Mouse (Mus musculus) stomach, embryonic 16.5 days (tissue): ENCODE measurements around the gene Olfr1034. TPM values are rescaled to one million over a fixed set of nuclear protein-coding genes. Genes with fewer than 3 reads are reported as not detected.

Source experiments
- polyA plus RNA-seq: library from polyadenylated mRNA; unstranded; fragments of >200 nt; fragmentation: Nextera tagmentation; extraction: Ambion mirVana; gene quantifications from 2 replicates; pipeline ENCODE4 v1.2.1, GENCODE M21; 2015

The Olfr1034 gene
- polyA plus RNA-seq, 1 experiment from 2014 or later: 0.09 TPM

Other genes with a start within 250 kb of the Olfr1034 start
- gene Olfr1016, start 243.3 kb upstream of the Olfr1034 start, polyA plus RNA-seq: not detected in 2 replicates
- not detected in 2 replicates for gene Olfr1018, start 227.4 kb upstream of the Olfr1034 start, polyA plus RNA-seq
- not detected in 2 replicates for gene Olfr1019, start 200.4 kb upstream of the Olfr1034 start, polyA plus RNA-seq
- gene Olfr1020, start 198.8 kb upstream of the Olfr1034 start, polyA plus RNA-seq: not detected in 2 replicates
- gene Olfr1022, start 177.3 kb upstream of the Olfr1034 start, polyA plus RNA-seq: not detected in 2 replicates
- not detected in 2 replicates for gene Olfr1023, start 160.2 kb upstream of the Olfr1034 start, polyA plus RNA-seq
- not detected in 2 replicates for gene Olfr1024, start 140.8 kb upstream of the Olfr1034 start, polyA plus RNA-seq
- not detected in 2 replicates for gene Olfr1025-ps1, start 130.7 kb upstream of the Olfr1034 start, polyA plus RNA-seq
- gene Olfr1026, start 124.3 kb upstream of the Olfr1034 start, polyA plus RNA-seq: not detected in 2 replicates
- gene Olfr1028, start 95.4 kb upstream of the Olfr1034 start, polyA plus RNA-seq: not detected in 2 replicates
- gene Olfr1029, start 72.0 kb upstream of the Olfr1034 start, polyA plus RNA-seq: not detected in 2 replicates
- not detected in 2 replicates for gene Olfr1030, start 66.6 kb upstream of the Olfr1034 start, polyA plus RNA-seq
- not detected in 2 replicates for gene Olfr1031, start 55.6 kb upstream of the Olfr1034 start, polyA plus RNA-seq
- gene Olfr1032, start 40.3 kb upstream of the Olfr1034 start, polyA plus RNA-seq: not detected in 2 replicates
- 4.9 and 5.4 TPM in 2 replicates for gene Olfr1033, start 25.2 kb upstream of the Olfr1034 start, polyA plus RNA-seq
- gene Olfr1036, start 28.1 kb downstream of the Olfr1034 start, polyA plus RNA-seq: not detected in 2 replicates
- not detected in 2 replicates for gene Olfr1037, start 41.5 kb downstream of the Olfr1034 start, polyA plus RNA-seq
- gene Olfr1039, start 90.1 kb downstream of the Olfr1034 start, polyA plus RNA-seq: not detected in 2 replicates
- gene Olfr1040, start 100.9 kb downstream of the Olfr1034 start, polyA plus RNA-seq: not detected in 2 replicates
- not detected in 2 replicates for gene Olfr1042, start 116.0 kb downstream of the Olfr1034 start, polyA plus RNA-seq
- gene Olfr1043, start 121.7 kb downstream of the Olfr1034 start, polyA plus RNA-seq: not detected in 2 replicates
- gene Olfr1044, start 132.0 kb downstream of the Olfr1034 start, polyA plus RNA-seq: not detected in 2 replicates
- gene Olfr52, start 139.8 kb downstream of the Olfr1034 start, polyA plus RNA-seq: not detected in 2 replicates
- gene Olfr1045, start 157.1 kb downstream of the Olfr1034 start, polyA plus RNA-seq: not detected in 2 replicates
- gene Olfr1046, start 173.5 kb downstream of the Olfr1034 start, polyA plus RNA-seq: not detected in 2 replicates
- not detected in 2 replicates for gene Olfr1047, start 185.5 kb downstream of the Olfr1034 start, polyA plus RNA-seq
- not detected in 2 replicates for gene Olfr1048, start 194.4 kb downstream of the Olfr1034 start, polyA plus RNA-seq
- not detected in 2 replicates for gene Olfr1049, start 212.5 kb downstream of the Olfr1034 start, polyA plus RNA-seq
- not detected in 2 replicates for gene Olfr1051, start 233.2 kb downstream of the Olfr1034 start, polyA plus RNA-seq
- gene Olfr1052, start 246.6 kb downstream of the Olfr1034 start, polyA plus RNA-seq: not detected in 2 replicates